ENCODE assay signal across 21 mouse cellular contexts in the genomic region with DNA sequence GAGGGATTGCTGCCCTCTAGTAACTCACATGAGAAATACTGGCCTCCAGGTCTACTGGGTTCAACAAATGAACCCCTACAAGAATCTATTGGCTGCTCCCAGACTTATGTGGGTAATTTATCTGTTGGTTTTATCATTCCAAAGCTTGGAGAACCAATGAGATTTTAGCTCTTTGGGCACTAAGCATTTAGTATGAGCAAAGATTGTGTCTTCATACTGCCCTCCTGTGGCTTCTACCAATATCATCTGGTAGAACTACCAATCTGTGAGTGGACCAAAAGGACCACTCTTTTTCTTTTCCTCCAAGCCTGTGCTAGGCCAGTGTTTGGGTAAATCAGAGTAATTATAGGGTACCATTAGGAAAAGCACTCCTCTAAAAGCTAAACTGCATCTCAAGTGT.
DNase-seq lines count a peak whose midpoint lies in the region; ATAC-seq and TF ChIP-seq lines count a peak whose summit lies in the region.
"Had no signal": no experiment of that assay in that cellular context is flagged by ENCODE, and none has a peak within 500 bp of the region (broad histone marks: within the 10 kb centered on the region; RNA-seq: fewer than 3 reads in every experiment).

No protein-coding gene starts in this region.

- H3K4me2 ChIP-seq in hindbrain, postnatal 0 days (ENCODE audit: low read depth, low read length) = no peak overlapping the region
- H3K4me2 ChIP-seq in hindbrain, embryonic 11.5 days (replicated peaks; ENCODE audit: low read depth, low read length) = no peak overlapping the region
- H3K4me2 ChIP-seq in lung, embryonic 14.5 days = no peak overlapping the region
- H3K4me2 ChIP-seq: embryonic facial prominence, embryonic 12.5 days; heart, embryonic 15.5 days; hindbrain, embryonic 14.5 days had no signal

- no peak overlapping the region for H3K27ac ChIP-seq in cerebellum, adult 2 months (ENCODE audit: insufficient read depth, low read length)
- H3K27ac ChIP-seq in hindbrain, postnatal 0 days = no peak overlapping the region
- H3K27ac ChIP-seq in hindbrain, embryonic 11.5 days (ENCODE audit: low read depth, low read length) = no peak overlapping the region
- H3K27ac ChIP-seq in lung, embryonic 14.5 days (ENCODE audit: low read depth) = no peak overlapping the region
- H3K27ac ChIP-seq: embryonic facial prominence, embryonic 12.5 days; heart, embryonic 15.5 days; hindbrain, embryonic 14.5 days; midbrain, embryonic 10.5 days had no signal

- H3K9ac ChIP-seq in hindbrain, postnatal 0 days (replicated peaks; ENCODE audit: low read length) = no peak overlapping the region
- no peak overlapping the region for H3K9ac ChIP-seq in hindbrain, embryonic 11.5 days (ENCODE audit: low read depth, low read length)
- H3K9ac ChIP-seq in lung, embryonic 14.5 days = no peak overlapping the region
- H3K9ac ChIP-seq: embryonic facial prominence, embryonic 12.5 days; forebrain, postnatal 0 days; heart, embryonic 15.5 days; hindbrain, embryonic 14.5 days had no signal

- H3K4me3 ChIP-seq in cerebellum, adult 2 months (replicated peaks; ENCODE audit: insufficient read depth, low read depth, low read length) = no peak overlapping the region
- no peak overlapping the region for H3K4me3 ChIP-seq in hindbrain, postnatal 0 days (ENCODE audit: low read length)
- no peak overlapping the region for H3K4me3 ChIP-seq in hindbrain, embryonic 11.5 days (ENCODE audit: low read depth, low read length)
- no peak overlapping the region for H3K4me3 ChIP-seq in lung, embryonic 14.5 days (ENCODE audit: low read depth, low read length)
- H3K4me3 ChIP-seq: embryonic facial prominence, embryonic 12.5 days; heart, embryonic 15.5 days; midbrain, embryonic 10.5 days had no signal

- no peaks in the 10 kb centered on the region for H3K27me3 ChIP-seq in cerebellum, adult 2 months (ENCODE audit: control insufficient read depth, insufficient read depth, low read length)
- H3K27me3 ChIP-seq in hindbrain, postnatal 0 days (ENCODE audit: insufficient read depth, low read length) = no peaks in the 10 kb centered on the region
- H3K27me3 ChIP-seq in hindbrain, embryonic 11.5 days (ENCODE audit: control insufficient read depth, insufficient read depth, low read length) = no peaks in the 10 kb centered on the region
- no peaks in the 10 kb centered on the region for H3K27me3 ChIP-seq in lung, embryonic 14.5 days (ENCODE audit: insufficient read depth, low read length)
- H3K27me3 ChIP-seq: embryonic facial prominence, embryonic 12.5 days; heart, embryonic 15.5 days had no signal

- peak in 1 of 2 experiments; percentile 22 for DNase-seq in cerebellum, adult 2 months
- DNase-seq in cerebellum, postnatal 4 days (ENCODE audit: low spot score in 2 of 2) = no peak
- DNase-seq in hindbrain, postnatal 0 days (ENCODE audit: low spot score) = no peak
- no peak for DNase-seq in hindbrain, embryonic 11.5 days (ENCODE audit: low spot score)
- peak; percentile 24 for DNase-seq in lung, embryonic 14.5 days
- no peak for DNase-seq in lung, postnatal 4 days
- no peak for DNase-seq in thymus, postnatal 4 days
- DNase-seq: adrenal gland, adult 8-10 months; forebrain, postnatal 0 days; gastrocnemius, postnatal 36 days; heart, postnatal 36 days; kidney, adult 2 months; kidney, postnatal 14 days had no signal

- peak; percentile 15; the same call in 1 of the 2 replicates for TF ChIP-seq CTCF in cerebellum, adult 2 months (IDR thresholded peaks at IDR 0.05; ENCODE audit: borderline replicate concordance, insufficient read depth, low read depth, low read length)
- peak; percentile 9; the same call in 1 of the 2 replicates for TF ChIP-seq CTCF in hindbrain, postnatal 0 days (IDR thresholded peaks at IDR 0.05; ENCODE audit: low read depth)
- no peak for TF ChIP-seq CTCF in lung, embryonic 14.5 days (IDR thresholded peaks at IDR 0.05; ENCODE audit: low read depth)

- no peaks in the 10 kb centered on the region for H3K9me3 ChIP-seq in hindbrain, postnatal 0 days (ENCODE audit: low read length)
- no peaks in the 10 kb centered on the region for H3K9me3 ChIP-seq in hindbrain, embryonic 11.5 days (ENCODE audit: control insufficient read depth, low read length)
- no peaks in the 10 kb centered on the region for H3K9me3 ChIP-seq in lung, embryonic 14.5 days (ENCODE audit: low read depth, low read length)
- H3K9me3 ChIP-seq: embryonic facial prominence, embryonic 12.5 days; heart, embryonic 15.5 days; midbrain, embryonic 10.5 days had no signal

- ATAC-seq in hindbrain, postnatal 0 days = no peak
- ATAC-seq in hindbrain, embryonic 11.5 days (ENCODE audit: low FRiP score) = no peak
- no peak for ATAC-seq in lung, embryonic 14.5 days (ENCODE audit: insufficient read depth)
- ATAC-seq: activated CD4-positive, CD25-positive, alpha-beta regulatory T cell, adult 4 months; forebrain, postnatal 0 days; lung, postnatal 0 days; midbrain, embryonic 16.5 days had no signal

- H3K4me1 ChIP-seq in cerebellum, adult 2 months (ENCODE audit: control insufficient read depth, insufficient read depth, low read length) = no peaks in the 10 kb centered on the region
- no peaks in the 10 kb centered on the region for H3K4me1 ChIP-seq in hindbrain, postnatal 0 days (ENCODE audit: insufficient read depth, low read length)
- no peaks in the 10 kb centered on the region for H3K4me1 ChIP-seq in hindbrain, embryonic 11.5 days (replicated peaks; ENCODE audit: control insufficient read depth, insufficient read depth, low read length)
- H3K4me1 ChIP-seq in lung, embryonic 14.5 days (ENCODE audit: insufficient read depth) = no peaks in the 10 kb centered on the region
- H3K4me1 ChIP-seq: embryonic facial prominence, embryonic 12.5 days; heart, embryonic 15.5 days; midbrain, embryonic 10.5 days had no signal

- TF ChIP-seq POLR2A in cerebellum, adult 2 months (IDR thresholded peaks at IDR 0.05; ENCODE audit: borderline replicate concordance, insufficient read depth, low read length) = no peak

- H3K36me3 ChIP-seq in hindbrain, postnatal 0 days (ENCODE audit: insufficient read depth, low read length) = no peaks in the 10 kb centered on the region
- no peaks in the 10 kb centered on the region for H3K36me3 ChIP-seq in hindbrain, embryonic 11.5 days (ENCODE audit: control insufficient read depth, insufficient read depth, low read length)
- H3K36me3 ChIP-seq in lung, embryonic 14.5 days (ENCODE audit: insufficient read depth) = no peaks in the 10 kb centered on the region
- H3K36me3 ChIP-seq: embryonic facial prominence, embryonic 12.5 days; G1E; heart, embryonic 15.5 days; midbrain, embryonic 10.5 days had no signal
